Mouse (Mus musculus): Measurements from ENCODE around the gene Sipa1l1.

GRCm38 (mm10) chr12:82497866-82498631, 328.9 kb downstream of the Sipa1l1 start:
- TF ChIP-seq GATA1 (IDR thresholded peaks at IDR 0.05; ENCODE audit: borderline replicate concordance, low read length) (no peak), FLI1 (IDR thresholded peaks at IDR 0.05; ENCODE audit: low read length) (no peak)
